Mouse (Mus musculus) bone marrow macrophage, adult 2 months (primary cell): Measurements from ENCODE around the gene Il11.

ENCODE experiments used
- CTCF ChIP-seq: IDR thresholded peaks from 2 replicates; pipeline ENCODE4 v1.5.1; 2012; ENCODE audit warnings: low read depth, mild to moderate bottlenecking, low read length, moderate library complexity
- POLR2A ChIP-seq: IDR thresholded peaks from 2 replicates; pipeline ENCODE4 v1.6.1; 2012; ENCODE audit warnings: mild to moderate bottlenecking, low read depth, low read length, borderline replicate concordance

- no peak for TF ChIP-seq CTCF
- TF ChIP-seq POLR2A, result no peak
Observed at GRCm38 (mm10) chr7:4741672-4742481, 40.8 kb downstream of the Il11 start.
